Comparison of ENCODE assay signal across 27 mouse cellular contexts in the genomic region with DNA sequence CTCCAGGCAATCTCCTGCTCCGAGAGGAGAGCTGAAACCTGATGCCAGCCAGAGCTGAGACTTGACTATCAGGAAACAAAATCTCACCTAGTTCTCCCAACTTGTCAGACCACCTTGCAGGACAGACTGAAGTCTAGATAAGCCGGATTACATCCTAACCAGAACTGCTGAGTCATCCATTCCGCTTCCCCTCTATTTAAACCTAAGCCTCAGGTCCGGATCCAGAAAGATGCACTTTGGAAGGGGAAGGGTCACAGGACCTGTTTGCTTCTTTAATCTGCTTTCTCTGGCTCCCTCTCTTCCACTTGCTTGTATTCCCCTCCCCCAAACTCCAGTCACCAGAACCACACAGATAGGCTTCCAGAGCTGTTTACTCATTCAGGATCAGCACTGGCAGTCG. TPM values are rescaled to one million over a fixed set of nuclear protein-coding genes. Genes with fewer than 3 reads are reported as not detected.
A peak's percentile ranks its signal among the peaks of the same experiment; 100 is the strongest.
DNase-seq lines count a peak whose midpoint lies in the region; ATAC-seq and TF ChIP-seq lines count a peak whose summit lies in the region.
"Had no signal": no experiment of that assay in that cellular context is flagged by ENCODE, and none has a peak within 500 bp of the region (broad histone marks: within the 10 kb centered on the region; RNA-seq: fewer than 3 reads in every experiment).

No protein-coding gene starts in this region.

- no peak for TF ChIP-seq CTCF in E14TG2a.4 (conservative IDR thresholded peaks at IDR 0.05; ENCODE audit: low read length)

- no peak overlapping the region for H3K4me2 ChIP-seq in kidney, embryonic 16.5 days (replicated peaks; ENCODE audit: low read depth, low read length)
- no peak overlapping the region for H3K4me2 ChIP-seq in embryonic facial prominence, embryonic 14.5 days (ENCODE audit: low read depth, low read length)
- H3K4me2 ChIP-seq: forebrain, embryonic 15.5 days; heart, embryonic 13.5 days; hindbrain, embryonic 15.5 days; lung, embryonic 15.5 days; midbrain, embryonic 12.5 days; neural tube, embryonic 13.5 days had no signal

- no peak overlapping the region for H3K9ac ChIP-seq in kidney, embryonic 16.5 days (replicated peaks; ENCODE audit: low read length)
- H3K9ac ChIP-seq in embryonic facial prominence, embryonic 14.5 days (ENCODE audit: low read depth, low read length): no peak overlapping the region
- H3K9ac ChIP-seq: forebrain, embryonic 15.5 days; heart, embryonic 13.5 days; hindbrain, embryonic 15.5 days; liver, embryonic 14.5 days; lung, embryonic 15.5 days; midbrain, embryonic 12.5 days; neural tube, embryonic 13.5 days had no signal

- DNase-seq in kidney, adult 11 months: no peak
- DNase-seq in MN1 (ENCODE audit: low spot score): peak; percentile 8
- DNase-seq in embryonic facial prominence, embryonic 14.5 days (ENCODE audit: low spot score): peak; percentile 25
- no peak for DNase-seq in frontal cortex, postnatal 14 days (ENCODE audit: low spot score in 2 of 2)
- DNase-seq in forebrain, embryonic 10.5 days (ENCODE audit: extremely low spot score, low spot score): no peak
- DNase-seq: adrenal gland, adult 8-10 months; cerebellum, adult 9-10 months; cerebellum, postnatal 36 days; embryo, embryonic 11 days; heart, postnatal 14 days; kidney, adult 18-20 months; kidney, postnatal 14 days; liver; thymus, postnatal 4 days had no signal

- H3K4me1 ChIP-seq in kidney, embryonic 16.5 days (ENCODE audit: insufficient read depth, low read length): peaks cover 5% of the 10 kb centered on the region; the same call in 1 of the 2 replicates
- H3K4me1 ChIP-seq in E14TG2a.4 (replicated peaks; ENCODE audit: low read depth, low read length): peaks cover 47% of the 10 kb centered on the region
- H3K4me1 ChIP-seq in embryonic facial prominence, embryonic 14.5 days (ENCODE audit: control insufficient read depth, insufficient read depth, low read length): no peaks in the 10 kb centered on the region
- H3K4me1 ChIP-seq in forebrain, embryonic 10.5 days: peaks cover 9% of the 10 kb centered on the region
- H3K4me1 ChIP-seq: lung, embryonic 15.5 days; neural tube, embryonic 13.5 days had no signal

- H3K27me3 ChIP-seq in kidney, embryonic 16.5 days (ENCODE audit: insufficient read depth, low read length): no peaks in the 10 kb centered on the region; the same call in 1 of the 2 replicates
- H3K27me3 ChIP-seq in E14TG2a.4 (ENCODE audit: insufficient read depth, low read length): no peaks in the 10 kb centered on the region
- no peaks in the 10 kb centered on the region for H3K27me3 ChIP-seq in embryonic facial prominence, embryonic 14.5 days (replicated peaks; ENCODE audit: control insufficient read depth, insufficient read depth, low read length)
- H3K27me3 ChIP-seq in forebrain, embryonic 10.5 days (ENCODE audit: poor library complexity, severe bottlenecking): peaks cover 6% of the 10 kb centered on the region; the same call in 1 of the 2 replicates
- H3K27me3 ChIP-seq: CH12.LX; forebrain, embryonic 15.5 days; heart, embryonic 13.5 days; hindbrain, embryonic 15.5 days; lung, embryonic 15.5 days; midbrain, embryonic 12.5 days; neural tube, embryonic 13.5 days had no signal

- ATAC-seq in kidney, embryonic 16.5 days (ENCODE audit: low FRiP score, low TSS enrichment): no peak
- ATAC-seq in embryonic facial prominence, embryonic 14.5 days (ENCODE audit: low read depth): no peak; the same call in 1 of the 2 replicates
- ATAC-seq: forebrain, embryonic 15.5 days; inflammation-experienced regulatory T-cells, adult 6 months had no signal

- no peaks in the 10 kb centered on the region for H3K36me3 ChIP-seq in kidney, embryonic 16.5 days (ENCODE audit: insufficient read depth, low read length)
- H3K36me3 ChIP-seq in E14TG2a.4 (ENCODE audit: insufficient read depth, low read length): peaks cover 5% of the 10 kb centered on the region; the same call in 1 of the 2 replicates
- H3K36me3 ChIP-seq in embryonic facial prominence, embryonic 14.5 days (ENCODE audit: control insufficient read depth, insufficient read depth, low read length): no peaks in the 10 kb centered on the region
- no peaks in the 10 kb centered on the region for H3K36me3 ChIP-seq in forebrain, embryonic 10.5 days (replicated peaks)
- H3K36me3 ChIP-seq: forebrain, embryonic 15.5 days; heart, embryonic 13.5 days; hindbrain, embryonic 10.5 days; hindbrain, embryonic 15.5 days; lung, embryonic 15.5 days; midbrain, embryonic 12.5 days; neural tube, embryonic 13.5 days had no signal

- no peaks in the 10 kb centered on the region for H3K9me3 ChIP-seq in kidney, embryonic 16.5 days (ENCODE audit: low read length)
- no peaks in the 10 kb centered on the region for H3K9me3 ChIP-seq in E14TG2a.4 (ENCODE audit: low read length)
- no peaks in the 10 kb centered on the region for H3K9me3 ChIP-seq in embryonic facial prominence, embryonic 14.5 days (ENCODE audit: control insufficient read depth, low read length)
- H3K9me3 ChIP-seq in forebrain, embryonic 10.5 days: no peaks in the 10 kb centered on the region
- H3K9me3 ChIP-seq: forebrain, embryonic 15.5 days; heart, embryonic 13.5 days; hindbrain, embryonic 10.5 days; hindbrain, embryonic 15.5 days; lung, embryonic 15.5 days; midbrain, embryonic 12.5 days; neural tube, embryonic 13.5 days had no signal

- no peak overlapping the region for H3K4me3 ChIP-seq in kidney, embryonic 16.5 days (ENCODE audit: low read length)
- peak overlapping the region; percentile 65 for H3K4me3 ChIP-seq in E14TG2a.4 (replicated peaks; ENCODE audit: low read length)
- H3K4me3 ChIP-seq in embryonic facial prominence, embryonic 14.5 days (ENCODE audit: low read depth, low read length): no peak overlapping the region
- no peak overlapping the region for H3K4me3 ChIP-seq in forebrain, embryonic 10.5 days
- H3K4me3 ChIP-seq: forebrain, embryonic 15.5 days; heart, embryonic 13.5 days; hindbrain, embryonic 10.5 days; hindbrain, embryonic 15.5 days; lung, embryonic 15.5 days; megakaryocyte, embryonic 14.5 days; midbrain, embryonic 12.5 days; neural tube, embryonic 13.5 days had no signal

- 0 out of 2 replicates have a peak overlapping the region, but pooled peaks have one; percentile 58 for H3K27ac ChIP-seq in kidney, embryonic 16.5 days (ENCODE audit: low read length)
- H3K27ac ChIP-seq in embryonic facial prominence, embryonic 14.5 days (replicated peaks; ENCODE audit: low read depth, low read length): no peak overlapping the region
- no peak overlapping the region for H3K27ac ChIP-seq in forebrain, embryonic 10.5 days
- H3K27ac ChIP-seq: forebrain, embryonic 15.5 days; heart, embryonic 13.5 days; hindbrain, embryonic 10.5 days; hindbrain, embryonic 15.5 days; liver, embryonic 14.5 days; midbrain, embryonic 12.5 days; neural tube, embryonic 13.5 days had no signal

- 35% methylated on average over 5 of the region's 5 CpGs for WGBS in kidney, embryonic 16.5 days
- WGBS in embryonic facial prominence, embryonic 14.5 days: 27% methylated on average over 5 of the region's 5 CpGs
- 23% methylated on average over 5 of the region's 5 CpGs for WGBS in forebrain, embryonic 10.5 days

RNA-seq across cellular contexts. Expression of a gene that starts 2.6 kb away (rescaled TPM):
- 22.9 and 27.4 TPM in 2 replicates for polyA plus RNA-seq in kidney, embryonic 16.5 days (2015; fragmentation: Nextera tagmentation; extraction: Ambion mirVana)
- 17.4 and 19.5 TPM in 2 replicates for polyA plus RNA-seq in embryonic facial prominence, embryonic 14.5 days (2014; fragmentation: Nextera tagmentation; extraction: Ambion mirVana)
- polyA plus RNA-seq in forebrain, embryonic 10.5 days (2016; fragmentation: Nextera tagmentation; extraction: Ambion mirVana): 26.1 and 27.3 TPM in 2 replicates

Comparison
In these comparisons a context has a peak if more than half of its experiments do, and no peak if none do; other contexts are left out.
1. DNase-seq: peak in MN1 (single experiment) and embryonic facial prominence, embryonic 14.5 days (single experiment); none in kidney, adult 11 months (single experiment), frontal cortex, postnatal 14 days (0 of 2) and forebrain, embryonic 10.5 days (single experiment).